Mouse (Mus musculus) lung, adult 2 months (tissue): ENCODE measurements at regions not wholly inside any gene's neighbourhood (a gene's known extent, or its start where the extent isn't known, plus 50 kb on each side); places are given as distances from the start of the nearest gene placed in this dataset.
A peak's percentile ranks its signal among the peaks of the same experiment; 100 is the strongest.
"Not testable (repeated sequence)": the region's sequence is repeated elsewhere in the genome, so short reads cannot be mapped to it uniquely, and the experiment has no call there.

Experiments
- DNase-seq: peaks from one replicate; pipeline ENCODE4 v3.0.0; 2022
- H3K4me1 ChIP-seq: fragments of 200-500 bp; 2 replicates; pipeline ENCODE4 v1.6.1; 2011; ENCODE audit warnings: low read length; ENCODE audit not compliant: control insufficient read depth, insufficient read depth
- H3K4me3 ChIP-seq: fragments of 200-500 bp; replicated peaks from 2 replicates; pipeline ENCODE3; 2011; ENCODE audit warnings: low read depth, mild to moderate bottlenecking, control low read depth, low read length; ENCODE audit errors: extremely low read depth
- CTCF ChIP-seq: fragments of 200-500 bp; IDR thresholded peaks from 2 replicates; pipeline ENCODE4 v1.5.1; 2011; ENCODE audit warnings: mild to moderate bottlenecking, low read length, control low read depth; ENCODE audit not compliant: insufficient read depth
- POLR2A ChIP-seq: fragments of 200-500 bp; IDR thresholded peaks from 2 replicates; pipeline ENCODE4 v1.6.1; 2011; ENCODE audit warnings: low read depth, mild to moderate bottlenecking, control low read depth, low read length, borderline replicate concordance; ENCODE audit errors: extremely low read depth
- WGBS: fragments of 180-500 bp; shearing (Covaris S2); methylation state at CpG from one replicate; pipeline ENCODE4 v1.1.7; 2018; 5-methylcytosine and 5-hydroxymethylcytosine counted together

DNA sequence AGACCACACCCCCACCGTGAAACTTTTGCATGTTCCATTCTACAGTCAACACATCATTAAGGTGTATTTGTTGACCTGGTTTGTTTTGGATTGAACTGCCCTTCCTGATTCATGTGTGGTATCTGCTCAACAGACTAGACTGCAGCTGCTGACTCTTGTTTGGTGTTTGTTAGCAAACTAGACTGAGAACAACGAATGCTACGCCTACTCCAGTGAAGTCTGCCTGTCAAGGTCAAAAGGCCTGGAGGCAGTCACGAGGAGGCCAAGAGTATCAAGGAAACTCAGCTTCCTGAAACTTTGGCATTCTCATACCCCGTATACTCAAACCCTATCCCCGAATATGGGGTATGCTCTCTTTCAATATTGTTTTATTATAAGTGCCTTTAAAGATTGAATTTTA lies 194.2 kb upstream of the Spin1 start:
- DNase-seq, H3K4me1 ChIP-seq, H3K4me3 ChIP-seq: not testable (repeated sequence)
- WGBS: 81% methylated on average over 6 of the region's 6 CpGs

DNA sequence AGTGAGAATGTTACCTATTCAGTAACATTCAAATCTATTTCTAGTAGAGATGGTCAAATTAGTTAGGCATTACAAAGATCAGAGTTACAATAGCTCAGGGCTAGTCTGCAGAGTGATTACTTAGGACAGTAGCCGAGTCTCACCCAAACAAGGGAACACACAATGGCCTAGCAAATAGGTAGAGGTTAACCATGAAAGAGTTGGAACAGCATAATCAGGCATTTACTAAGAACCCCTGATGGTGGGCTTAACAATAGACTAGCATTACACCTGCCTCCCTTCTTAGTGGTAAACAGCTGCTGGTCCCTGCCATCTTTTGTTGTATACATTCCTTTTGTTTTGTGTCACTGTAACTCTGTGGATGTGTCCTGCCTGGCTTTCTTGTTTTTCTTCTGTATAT lies 193.8 kb upstream of the Spin1 start:
- TF ChIP-seq POLR2A (no peak), CTCF (no peak)

DNA sequence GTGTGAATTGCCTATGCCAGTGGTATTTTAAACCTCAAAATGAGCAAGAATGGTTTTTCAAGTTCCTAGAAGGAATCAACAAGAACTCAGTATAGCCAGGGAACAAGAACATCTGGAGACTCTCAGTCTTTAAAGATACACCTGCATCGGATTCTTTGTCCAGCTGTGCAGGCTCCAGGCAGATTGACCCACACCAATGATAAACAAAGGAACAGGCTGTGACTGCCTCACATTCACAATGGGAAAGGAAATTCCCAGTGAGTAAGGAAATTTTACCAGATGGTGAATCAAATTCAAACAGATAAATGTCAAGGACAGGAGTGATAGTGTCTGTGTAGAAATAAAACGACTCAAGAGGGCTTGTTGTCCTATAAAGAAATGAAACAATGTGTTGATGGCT lies 187.9 kb upstream of the Spin1 start:
- not testable (repeated sequence) for H3K4me1 ChIP-seq, DNase-seq, H3K4me3 ChIP-seq
- 33% methylated on average over 2 of the region's 2 CpGs for WGBS

More for the DNA sequence above, 193.8 kb upstream of the Spin1 start:
- Histone ChIP-seq H3K4me1 (no peaks in the 10 kb centered on the region), H3K4me3 (no peak overlapping the region)
- 76% methylated on average over 1 of the region's 1 CpGs for WGBS
- no peak for DNase-seq

DNA sequence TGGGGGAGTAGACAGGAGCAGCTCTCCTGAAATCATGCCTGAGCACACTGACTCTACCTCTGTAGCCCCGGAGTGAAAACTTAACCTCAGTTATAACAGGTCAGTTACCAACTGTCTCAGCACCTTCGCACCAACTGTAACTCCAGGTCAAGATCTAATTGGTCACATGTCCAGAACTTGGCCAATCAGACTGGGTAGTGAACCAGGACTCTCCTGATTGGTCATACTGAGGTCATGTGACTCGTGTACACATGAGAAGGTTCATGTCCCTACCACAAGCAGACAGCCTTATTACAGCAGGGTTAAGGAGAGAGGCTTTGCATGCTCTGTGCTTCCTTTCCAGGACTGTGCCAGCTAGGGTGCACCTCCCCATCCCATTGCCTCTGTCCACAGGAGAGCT lies 166.7 kb upstream of the Spin1 start:
- H3K4me3 ChIP-seq, H3K4me1 ChIP-seq, DNase-seq: not testable (repeated sequence)
- WGBS: 85% methylated on average over 3 of the region's 3 CpGs

DNA sequence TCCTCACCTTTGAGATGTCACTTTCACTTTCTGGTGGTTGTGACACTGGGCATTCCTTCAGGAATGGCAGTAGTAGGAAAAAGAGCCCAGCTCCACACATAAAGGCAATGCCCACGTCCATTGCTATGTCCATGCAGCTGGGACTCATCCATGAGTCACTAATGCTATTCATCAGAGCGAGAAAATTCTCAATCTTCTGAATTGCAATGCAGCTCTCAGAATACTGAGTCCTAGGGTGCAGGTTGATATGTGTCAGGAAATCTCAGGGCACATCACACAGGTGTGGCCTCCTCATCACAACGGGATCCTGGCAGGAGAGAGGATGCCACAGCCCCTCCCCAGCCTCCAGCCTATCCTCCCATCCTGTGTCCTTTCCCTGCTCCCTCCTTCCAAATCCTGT lies 158.1 kb upstream of the Spin1 start:
- Histone ChIP-seq H3K4me3 (no peak overlapping the region), H3K4me1 (no peaks in the 10 kb centered on the region)
- no peak for TF ChIP-seq CTCF
- no peak for TF ChIP-seq POLR2A
- no peak for DNase-seq
- WGBS: 59% methylated on average over 3 of the region's 3 CpGs

DNA sequence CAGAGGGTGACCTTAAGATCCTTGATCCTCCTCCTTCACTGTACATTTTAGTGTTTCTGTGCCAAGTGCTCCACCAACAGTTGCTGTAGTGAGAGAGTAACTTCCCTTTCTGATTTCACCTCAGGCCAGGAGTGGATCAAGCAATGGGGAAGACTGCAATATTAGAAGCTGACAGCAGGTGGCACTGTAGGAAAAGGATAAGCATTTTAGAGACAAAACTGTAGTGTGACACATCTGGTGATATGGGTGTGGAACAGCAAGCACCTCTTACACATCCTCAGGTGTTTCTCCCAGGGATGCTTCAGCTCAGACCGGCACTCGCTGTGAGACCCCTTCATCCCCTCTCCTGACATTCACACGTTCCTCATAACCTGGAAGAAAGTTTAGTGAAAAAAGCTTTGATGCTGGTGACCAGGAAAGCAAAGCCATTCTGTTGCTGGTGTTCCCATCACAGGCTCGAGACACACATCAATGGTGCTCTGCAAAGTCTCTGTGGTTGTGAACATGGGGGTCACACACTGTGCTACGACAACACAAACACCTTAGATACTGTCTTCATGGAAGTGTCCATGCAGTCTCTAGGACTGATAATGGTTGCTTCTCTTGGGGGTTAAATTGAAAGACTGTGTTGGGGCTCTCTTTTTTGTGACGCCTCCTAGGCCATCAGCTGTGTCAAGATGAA lies 151.0 kb upstream of the Spin1 start:
- WGBS: 32% methylated on average over 6 of the region's 6 CpGs
- no peaks in the 10 kb centered on the region for H3K4me1 ChIP-seq
- no peak for TF ChIP-seq POLR2A
- peak; percentile 41 for TF ChIP-seq CTCF
- no peak overlapping the region for H3K4me3 ChIP-seq
- peak; percentile 79 for DNase-seq

DNA sequence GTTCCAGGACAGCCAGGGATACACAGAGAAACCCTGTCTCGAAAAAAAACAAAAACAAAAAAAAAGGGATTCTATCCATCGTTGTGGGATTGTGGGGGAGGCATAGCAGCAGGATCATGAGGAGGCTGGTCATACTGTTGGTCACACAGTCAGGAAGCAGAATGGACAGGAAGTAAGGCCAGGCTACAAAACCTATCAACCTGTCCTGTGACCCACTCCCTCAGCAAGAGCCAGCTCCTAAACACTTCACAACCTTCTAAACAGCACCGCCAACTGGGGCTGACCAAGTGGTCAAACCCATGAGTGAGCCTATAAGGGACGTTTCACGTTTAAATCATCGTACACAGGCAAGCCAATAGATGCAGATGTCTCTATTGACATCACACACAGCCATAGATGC lies 146.0 kb upstream of the Spin1 start:
- 91% methylated on average over 6 of the region's 6 CpGs for WGBS
- no peak for TF ChIP-seq CTCF
- no peak for TF ChIP-seq POLR2A
- Histone ChIP-seq H3K4me3 (no peak overlapping the region), H3K4me1 (no peaks in the 10 kb centered on the region)
- no peak for DNase-seq

DNA sequence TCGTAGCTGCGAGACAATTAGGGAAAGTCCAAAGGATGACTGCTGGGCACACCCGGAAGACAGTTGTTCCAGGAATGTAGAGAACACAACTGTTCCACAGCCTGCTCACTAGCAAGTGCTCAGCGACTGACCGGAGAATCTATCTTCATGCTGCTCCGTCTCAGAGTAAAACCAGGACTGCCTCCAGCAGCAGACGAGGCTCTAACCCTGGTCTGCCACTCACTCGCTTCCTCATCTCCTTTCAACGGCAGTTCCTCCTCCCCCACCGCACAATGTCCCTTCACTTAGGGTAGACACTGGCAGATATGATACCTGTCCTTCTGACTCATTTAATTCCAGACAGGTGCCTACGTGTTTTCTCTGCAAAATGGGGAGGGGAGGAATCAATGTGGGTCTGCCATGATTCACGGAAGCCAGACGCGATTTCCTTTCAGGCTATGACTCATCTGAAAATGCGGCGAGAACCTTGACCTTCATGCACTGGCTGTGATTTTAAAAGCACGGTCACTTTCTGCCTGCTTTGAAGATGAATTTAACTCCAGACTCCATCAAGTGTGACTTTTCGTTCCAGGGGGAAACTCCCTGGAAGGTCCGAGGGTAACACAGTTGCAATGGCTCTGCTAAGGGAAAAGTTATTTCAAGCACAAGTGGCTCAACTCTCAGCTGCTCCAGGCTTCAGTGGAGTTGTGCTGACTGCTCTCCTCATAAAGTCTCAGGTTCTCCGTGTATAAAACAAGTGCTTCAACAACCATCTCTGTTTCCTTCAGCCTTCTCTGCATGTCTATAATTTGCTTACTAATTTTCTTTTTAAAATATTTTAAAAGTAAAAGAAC lies 142.4 kb upstream of the Spin1 start:
- WGBS: 27% methylated on average over 20 of the region's 20 CpGs
- no peak overlapping the region for H3K4me3 ChIP-seq
- no peak for DNase-seq
- no peaks in the 10 kb centered on the region for H3K4me1 ChIP-seq
- TF ChIP-seq POLR2A (no peak), CTCF (no peak)

DNA sequence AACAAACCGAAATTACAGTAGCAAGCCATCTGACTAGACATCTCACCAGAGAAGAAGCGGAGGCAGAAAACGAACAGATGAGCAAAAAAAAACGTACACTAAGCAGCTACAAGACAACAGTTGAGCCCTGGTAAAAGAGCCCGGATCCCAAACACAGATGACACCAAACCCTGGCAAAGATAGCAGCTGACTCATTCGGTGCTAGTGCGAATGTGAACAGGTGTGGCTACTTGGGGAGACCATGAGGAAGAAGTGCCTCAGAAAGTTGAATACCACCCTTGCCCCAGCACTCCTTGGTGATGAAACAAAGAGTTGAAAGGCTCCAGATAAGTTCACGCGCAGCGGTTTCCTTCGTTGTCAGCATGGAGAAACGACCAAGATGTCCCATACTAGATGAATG lies 139.8 kb upstream of the Spin1 start:
- H3K4me1 ChIP-seq: no peaks in the 10 kb centered on the region
- WGBS: 82% methylated on average over 12 of the region's 12 CpGs
- TF ChIP-seq CTCF (no peak), POLR2A (no peak)
- no peak for DNase-seq
- H3K4me3 ChIP-seq: no peak overlapping the region

DNA sequence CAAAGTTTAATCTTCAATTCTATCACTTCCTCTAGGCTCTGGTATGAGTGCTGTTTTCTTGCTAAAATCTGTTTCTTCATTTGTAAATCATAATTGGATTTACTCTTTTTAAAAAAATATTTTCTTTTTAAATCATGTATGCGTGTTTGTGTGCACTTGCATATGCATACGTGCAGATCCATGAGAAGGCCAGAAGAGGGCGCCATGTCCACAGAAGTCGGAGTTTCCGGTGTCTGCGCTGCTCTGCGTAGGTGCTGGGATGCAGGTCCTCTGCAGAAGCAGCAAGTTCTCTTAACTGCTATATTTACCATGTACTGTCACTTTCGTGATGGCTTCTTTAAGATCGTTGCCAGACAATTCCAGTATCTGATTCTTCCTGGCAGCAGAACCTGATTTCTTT lies 136.6 kb upstream of the Spin1 start:
- H3K4me1 ChIP-seq: no peaks in the 10 kb centered on the region
- TF ChIP-seq POLR2A (no peak), CTCF (peak; percentile 62)
- DNase-seq: no peak
- WGBS: 77% methylated on average over 9 of the region's 9 CpGs
- no peak overlapping the region for H3K4me3 ChIP-seq

DNA sequence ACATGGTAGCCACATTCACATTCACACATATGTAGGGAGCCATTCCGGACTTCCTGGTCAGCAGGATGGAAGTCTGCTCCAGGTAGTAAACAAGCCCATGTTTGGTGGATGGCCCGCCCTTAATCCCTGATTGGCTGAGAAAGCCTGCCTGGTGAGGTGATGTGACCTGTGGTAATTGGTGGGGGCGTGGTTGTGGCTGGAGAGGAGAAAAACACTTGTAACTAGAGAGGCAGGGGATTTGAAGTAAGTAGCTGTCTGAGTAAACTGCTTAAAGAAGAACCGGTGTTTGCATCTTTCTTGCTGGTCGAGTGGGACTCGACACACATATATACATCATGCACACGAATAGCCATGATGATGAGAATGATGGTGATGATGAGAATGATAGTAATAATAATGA lies 135.6 kb upstream of the Spin1 start:
- DNase-seq, H3K4me3 ChIP-seq, H3K4me1 ChIP-seq: not testable (repeated sequence)
- 68% methylated on average over 7 of the region's 7 CpGs for WGBS
